Mouse (Mus musculus): ENCODE data around the gene Mlf1. TPM values are rescaled to one million over a fixed set of nuclear protein-coding genes. Genes with fewer than 3 reads are reported as not detected.

Mlf1 gene
- polyA plus RNA-seq (2016; fragmentation: Nextera tagmentation; extraction: Ambion mirVana) = 114 and 116 TPM in 2 replicates

DNA sequence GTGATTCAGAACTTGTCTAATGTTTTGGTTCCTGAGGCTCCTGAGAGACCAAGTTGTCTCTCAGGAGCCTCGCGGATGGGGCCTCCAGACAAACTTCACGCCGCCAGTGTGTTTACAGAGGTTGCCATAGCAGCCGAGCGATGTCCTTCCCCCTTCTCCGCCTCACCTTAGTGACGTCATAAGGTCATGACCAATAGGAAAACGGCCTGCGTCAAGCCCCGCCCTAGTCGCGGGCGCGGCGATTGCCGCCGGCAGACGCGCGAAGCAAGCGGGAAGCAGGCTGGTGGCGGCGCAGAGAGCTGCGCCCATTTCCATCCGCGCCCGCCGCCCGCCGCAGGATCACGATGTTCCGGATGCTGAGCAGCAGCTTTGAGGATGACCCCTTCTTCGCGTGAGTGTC is at the start of gene Mlf1:
Gene Mlf1, plus strand, starts transcription at position 226 of the 400 bp plus-strand sequence.
- no peaks in the 10 kb centered on the region for H3K36me3 ChIP-seq
- peak within 1 kb of the TSS; percentile 32 for H3K27ac ChIP-seq (ENCODE audit: poor library complexity, severe bottlenecking)
- peak within 1 kb of the TSS; percentile 68 for H3K4me3 ChIP-seq
- under 1% methylated on average over 35 of the region's 35 CpGs for WGBS
- peak within 1 kb of the TSS; percentile 78 for H3K4me2 ChIP-seq
- H3K9me3 ChIP-seq (replicated peaks) = no peaks in the 10 kb centered on the region
- peak within 1 kb of the TSS; percentile 72 for H3K9ac ChIP-seq
- no peaks in the 10 kb centered on the region for H3K27me3 ChIP-seq (replicated peaks)
- ATAC-seq (ENCODE audit: insufficient number of reproducible peaks, low FRiP score) = peak; percentile 92
- H3K4me1 ChIP-seq (replicated peaks) = peaks cover 19% of the 10 kb centered on the region

DNA sequence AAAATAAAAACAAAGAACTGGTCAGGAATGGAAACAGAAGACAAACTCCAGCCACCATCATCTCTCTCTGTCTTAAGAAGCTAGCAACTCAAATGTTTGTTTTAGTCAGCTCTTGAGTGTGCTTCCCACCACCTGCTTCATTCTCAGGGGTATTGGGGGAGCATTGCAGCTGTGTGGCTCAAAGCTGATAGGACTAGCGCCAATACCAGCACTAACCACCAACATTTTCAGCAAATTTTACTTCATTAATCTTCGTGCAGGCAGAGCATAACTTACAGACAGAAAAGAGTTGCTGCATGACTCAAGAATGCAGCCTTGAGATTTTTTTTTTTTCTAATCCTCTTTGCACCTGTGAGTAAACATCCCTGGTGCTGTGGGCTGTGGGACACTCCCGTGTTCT is 34.3 kb upstream of the Mlf1 start:
- H3K4me2 ChIP-seq = no peak overlapping the region
- no peak overlapping the region for H3K9ac ChIP-seq
- no peaks in the 10 kb centered on the region for H3K4me1 ChIP-seq (replicated peaks)
- H3K4me3 ChIP-seq = no peak overlapping the region
- H3K9me3 ChIP-seq (replicated peaks) = no peaks in the 10 kb centered on the region
- H3K36me3 ChIP-seq = no peaks in the 10 kb centered on the region
- no peaks in the 10 kb centered on the region for H3K27me3 ChIP-seq (replicated peaks)
- ATAC-seq (ENCODE audit: insufficient number of reproducible peaks, low FRiP score) = no peak
- no peak overlapping the region for H3K27ac ChIP-seq (ENCODE audit: poor library complexity, severe bottlenecking)
- WGBS = 60% methylated on average over 3 of the region's 3 CpGs

DNA sequence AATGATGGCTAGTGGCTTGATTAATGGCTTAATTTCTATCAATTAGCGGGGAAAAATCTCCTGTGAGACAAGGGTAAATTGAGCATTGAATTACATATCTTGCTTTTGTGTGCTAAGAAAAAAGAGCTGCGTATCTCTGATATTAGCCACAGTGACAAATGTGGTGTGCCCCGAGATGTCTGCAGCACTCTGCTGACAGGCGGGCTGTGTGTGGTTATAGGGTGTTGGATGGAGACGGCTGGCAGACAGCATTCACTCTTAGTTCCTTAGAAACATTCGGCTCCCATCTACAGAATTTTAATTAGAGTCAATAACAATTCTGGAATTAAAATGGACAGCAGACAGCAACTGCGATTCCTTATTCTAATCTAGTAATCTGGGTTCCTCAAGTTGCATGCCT is 33.0 kb upstream of the Mlf1 start:
- Histone ChIP-seq H3K4me2 (no peak overlapping the region), H3K27ac (ENCODE audit: poor library complexity, severe bottlenecking) (no peak overlapping the region), H3K4me3 (no peak overlapping the region), H3K9ac (no peak overlapping the region), H3K36me3 (no peaks in the 10 kb centered on the region), H3K9me3 (replicated peaks) (no peaks in the 10 kb centered on the region), H3K4me1 (replicated peaks) (no peaks in the 10 kb centered on the region), H3K27me3 (replicated peaks) (no peaks in the 10 kb centered on the region)
- WGBS = 63% methylated on average over 7 of the region's 7 CpGs
- no peak for ATAC-seq (ENCODE audit: insufficient number of reproducible peaks, low FRiP score)

DNA sequence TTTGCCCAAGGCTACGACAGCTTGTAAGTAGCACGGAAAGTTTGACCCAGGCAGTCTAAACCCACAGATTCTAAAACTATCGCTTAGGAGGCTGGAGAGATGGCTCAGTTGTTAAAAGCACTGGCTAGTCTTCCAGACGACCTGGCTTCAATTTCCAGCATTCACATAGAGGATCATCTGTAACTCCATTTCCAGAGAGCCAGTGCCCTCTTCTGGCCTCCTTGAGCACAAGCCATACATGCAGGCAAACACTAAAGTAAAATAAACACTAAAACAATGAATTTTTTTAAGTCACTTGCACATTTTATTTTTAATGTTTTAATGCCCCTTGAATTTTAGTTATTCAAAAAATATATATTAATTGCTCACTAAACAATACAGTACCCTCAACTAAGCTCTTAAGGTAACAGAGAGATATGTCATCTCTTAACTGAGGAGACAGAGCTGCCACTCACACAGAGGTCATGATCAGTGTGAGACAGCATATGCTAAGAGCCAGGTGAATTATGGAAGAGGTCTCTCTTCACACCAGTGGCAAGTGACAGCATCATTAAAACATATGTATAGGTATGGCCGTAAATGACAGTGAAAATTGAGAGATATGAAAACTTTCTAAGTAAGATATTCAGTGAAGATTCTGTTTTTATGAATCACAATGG is 30.8 kb upstream of the Mlf1 start:
- H3K4me3 ChIP-seq = no peak overlapping the region
- no peak for ATAC-seq (ENCODE audit: insufficient number of reproducible peaks, low FRiP score)

DNA sequence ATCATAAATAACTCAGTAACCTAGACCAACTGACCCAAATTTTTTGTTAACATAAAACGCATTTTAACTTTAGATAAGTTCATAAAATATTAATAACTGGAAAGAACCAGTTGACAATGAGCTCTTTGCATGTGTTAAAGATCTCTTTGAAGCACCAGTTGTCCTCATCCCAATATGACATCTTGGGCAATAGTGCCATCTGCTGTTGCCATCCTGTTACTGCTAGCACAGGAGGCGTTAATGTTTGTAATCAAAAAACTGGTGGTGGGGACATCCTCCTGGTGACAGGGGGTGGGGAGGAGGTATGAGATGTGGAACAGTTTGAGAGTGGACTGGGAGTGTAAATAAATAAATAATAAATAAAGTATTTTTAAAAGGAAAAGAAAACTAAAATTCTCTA is 29.3 kb upstream of the Mlf1 start:
- Histone ChIP-seq H3K27me3 (replicated peaks) (no peaks in the 10 kb centered on the region), H3K9me3 (replicated peaks) (no peaks in the 10 kb centered on the region), H3K9ac (no peak overlapping the region), H3K4me3 (no peak overlapping the region), H3K36me3 (no peaks in the 10 kb centered on the region), H3K4me1 (replicated peaks) (no peaks in the 10 kb centered on the region), H3K27ac (ENCODE audit: poor library complexity, severe bottlenecking) (no peak overlapping the region), H3K4me2 (no peak overlapping the region)
- WGBS = 6% methylated on average over 2 of the region's 2 CpGs
- ATAC-seq (ENCODE audit: insufficient number of reproducible peaks, low FRiP score) = no peak

More for the DNA sequence above, 30.8 kb upstream of the Mlf1 start:
- no peak overlapping the region for H3K4me2 ChIP-seq
- no peaks in the 10 kb centered on the region for H3K9me3 ChIP-seq (replicated peaks)
- H3K9ac ChIP-seq = no peak overlapping the region
- H3K27ac ChIP-seq (ENCODE audit: poor library complexity, severe bottlenecking) = no peak overlapping the region
- H3K27me3 ChIP-seq (replicated peaks) = no peaks in the 10 kb centered on the region
- 60% methylated on average over 5 of the region's 5 CpGs for WGBS
- H3K36me3 ChIP-seq = no peaks in the 10 kb centered on the region
- no peaks in the 10 kb centered on the region for H3K4me1 ChIP-seq (replicated peaks)

DNA sequence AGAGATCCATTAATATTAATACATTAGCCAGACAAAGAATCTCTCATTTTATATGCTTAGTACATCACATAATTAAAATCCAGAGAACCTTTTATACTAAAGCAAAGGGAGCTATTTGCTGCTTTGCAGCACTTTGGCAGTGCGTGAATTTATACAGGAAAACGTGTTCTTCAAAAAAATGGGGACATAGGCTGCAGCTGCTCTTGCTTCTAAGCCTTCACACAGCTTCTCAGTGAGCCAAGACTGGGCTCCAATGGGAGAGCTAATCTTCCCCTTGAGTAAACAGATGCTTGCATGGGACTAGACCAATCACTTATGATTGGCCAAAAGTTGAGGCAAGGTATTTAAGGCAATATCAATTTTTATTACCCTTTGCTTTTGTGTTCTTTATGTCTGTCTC is 27.2 kb upstream of the Mlf1 start:
- Histone ChIP-seq H3K27me3 (replicated peaks) (no peaks in the 10 kb centered on the region), H3K27ac (ENCODE audit: poor library complexity, severe bottlenecking) (no peak overlapping the region), H3K9ac (no peak overlapping the region), H3K36me3 (no peaks in the 10 kb centered on the region), H3K4me1 (replicated peaks) (no peaks in the 10 kb centered on the region), H3K4me2 (no peak overlapping the region), H3K9me3 (replicated peaks) (no peaks in the 10 kb centered on the region), H3K4me3 (no peak overlapping the region)
- ATAC-seq (ENCODE audit: insufficient number of reproducible peaks, low FRiP score) = no peak
- 76% methylated on average over 2 of the region's 2 CpGs for WGBS

DNA sequence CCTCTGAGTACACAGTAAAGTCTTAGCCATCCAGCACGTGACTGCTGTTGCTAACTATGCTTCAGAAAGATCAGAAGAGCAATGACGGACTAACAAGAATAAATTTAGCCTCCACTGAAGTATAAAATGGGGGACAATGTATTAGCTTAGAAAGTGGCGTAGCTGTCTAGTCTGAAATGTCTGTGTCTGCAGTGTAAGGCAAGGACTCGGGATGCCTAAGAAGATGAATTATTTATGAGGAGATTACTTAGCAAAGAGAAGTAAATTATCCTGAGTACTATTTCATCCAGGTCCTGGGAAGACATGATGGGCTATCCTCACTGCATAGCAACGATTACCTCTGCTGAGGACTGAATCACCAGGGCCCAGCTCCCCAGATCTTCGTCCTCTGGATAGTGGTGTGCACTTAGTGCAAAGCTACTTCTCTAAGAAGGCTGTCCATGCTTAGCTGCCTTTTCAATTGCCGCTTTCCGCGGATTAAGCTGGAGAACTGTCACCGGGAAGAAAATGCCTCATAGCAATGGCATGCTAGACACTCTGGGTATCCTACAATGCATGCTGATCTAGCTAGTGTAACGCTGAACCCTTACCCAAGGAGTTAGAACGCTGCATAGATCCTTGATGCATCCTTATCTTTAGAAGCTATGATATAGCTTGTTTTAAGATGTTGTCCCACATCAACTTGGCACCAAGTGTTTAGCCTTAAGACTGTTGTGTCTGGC is 22.3 kb upstream of the Mlf1 start:
- H3K4me3 ChIP-seq = no peak overlapping the region
- no peak overlapping the region for H3K27ac ChIP-seq (ENCODE audit: poor library complexity, severe bottlenecking)
- no peak overlapping the region for H3K9ac ChIP-seq
- ATAC-seq (ENCODE audit: insufficient number of reproducible peaks, low FRiP score) = no peak
- H3K27me3 ChIP-seq (replicated peaks) = no peaks in the 10 kb centered on the region
- H3K4me1 ChIP-seq (replicated peaks) = no peaks in the 10 kb centered on the region
- H3K36me3 ChIP-seq = peaks cover 5% of the 10 kb centered on the region; the same call in 1 of the 2 replicates
- no peaks in the 10 kb centered on the region for H3K9me3 ChIP-seq (replicated peaks)
- H3K4me2 ChIP-seq = no peak overlapping the region
- 71% methylated on average over 12 of the region's 12 CpGs for WGBS

DNA sequence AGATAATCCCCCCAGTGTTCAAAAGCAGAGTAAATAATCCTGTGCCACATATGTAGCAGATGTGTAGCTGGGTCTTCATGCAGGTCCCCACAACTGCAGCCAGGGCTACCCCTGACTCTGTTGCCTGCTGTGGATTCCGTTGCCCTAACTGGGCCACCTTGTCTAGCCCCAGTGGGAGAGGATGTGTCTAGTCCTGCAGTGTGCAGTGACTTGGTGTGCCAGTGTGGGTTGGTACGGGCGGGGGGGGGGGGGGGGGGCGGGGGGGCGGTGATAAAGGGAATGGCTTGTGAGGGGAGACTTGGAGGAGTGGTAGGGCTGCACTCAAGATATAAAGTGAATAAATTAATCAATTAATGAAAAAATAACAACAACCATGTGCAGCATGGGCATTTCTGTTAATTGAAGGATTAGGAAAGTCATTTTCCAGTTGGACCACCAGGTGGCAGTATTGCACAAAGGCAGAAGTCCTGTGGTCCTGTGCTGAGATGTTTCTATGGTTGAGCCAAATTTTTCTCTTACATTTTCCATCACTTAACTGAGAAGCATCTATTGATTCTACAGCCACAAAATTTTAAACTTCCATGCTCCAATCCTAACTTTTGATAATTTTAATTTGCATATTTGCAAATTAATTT is 21.7 kb upstream of the Mlf1 start:
- H3K4me2 ChIP-seq = no peak overlapping the region
- 47% methylated on average over 2 of the region's 5 CpGs for WGBS

DNA sequence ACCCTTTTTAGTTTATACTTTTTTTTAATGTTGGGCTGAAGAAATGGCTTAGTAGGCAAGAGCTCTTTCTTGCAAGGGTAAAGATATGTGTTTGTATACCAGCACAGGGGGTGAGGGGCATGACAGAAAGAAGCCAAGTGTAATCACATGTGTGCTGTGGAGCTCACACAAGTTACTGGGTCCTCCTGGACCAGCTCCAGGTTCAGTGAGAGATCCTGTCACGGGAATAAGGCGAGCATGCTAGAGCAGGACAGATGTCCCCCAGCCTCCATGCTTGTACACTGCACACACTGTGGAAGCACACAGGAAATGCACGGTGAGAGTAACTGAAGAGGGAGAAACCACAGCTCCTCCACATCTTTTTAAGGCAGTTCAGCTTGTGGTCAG is 21.1 kb upstream of the Mlf1 start:
- H3K4me2 ChIP-seq = no peak overlapping the region
- no peaks in the 10 kb centered on the region for H3K27me3 ChIP-seq (replicated peaks)
- WGBS = 85% methylated on average over 3 of the region's 3 CpGs
- ATAC-seq (ENCODE audit: insufficient number of reproducible peaks, low FRiP score) = no peak
- peaks cover 15% of the 10 kb centered on the region; the same call in 1 of the 2 replicates for H3K36me3 ChIP-seq
- H3K9ac ChIP-seq = no peak overlapping the region
- peaks cover 8% of the 10 kb centered on the region; the same call in 1 of the 2 replicates for H3K9me3 ChIP-seq (replicated peaks)
- no peak overlapping the region for H3K4me3 ChIP-seq
- H3K27ac ChIP-seq (ENCODE audit: poor library complexity, severe bottlenecking) = no peak overlapping the region
- no peaks in the 10 kb centered on the region for H3K4me1 ChIP-seq (replicated peaks)

More for the DNA sequence above, 21.7 kb upstream of the Mlf1 start:
- H3K4me3 ChIP-seq = no peak overlapping the region
- H3K27ac ChIP-seq (ENCODE audit: poor library complexity, severe bottlenecking) = no peak overlapping the region
- no peaks in the 10 kb centered on the region for H3K4me1 ChIP-seq (replicated peaks)
- H3K9me3 ChIP-seq (replicated peaks) = peaks cover 4% of the 10 kb centered on the region; the same call in 1 of the 2 replicates
- no peak for ATAC-seq (ENCODE audit: insufficient number of reproducible peaks, low FRiP score)
- H3K27me3 ChIP-seq (replicated peaks) = no peaks in the 10 kb centered on the region
- no peak overlapping the region for H3K9ac ChIP-seq
- H3K36me3 ChIP-seq = peaks cover 11% of the 10 kb centered on the region; the same call in 1 of the 2 replicates

DNA sequence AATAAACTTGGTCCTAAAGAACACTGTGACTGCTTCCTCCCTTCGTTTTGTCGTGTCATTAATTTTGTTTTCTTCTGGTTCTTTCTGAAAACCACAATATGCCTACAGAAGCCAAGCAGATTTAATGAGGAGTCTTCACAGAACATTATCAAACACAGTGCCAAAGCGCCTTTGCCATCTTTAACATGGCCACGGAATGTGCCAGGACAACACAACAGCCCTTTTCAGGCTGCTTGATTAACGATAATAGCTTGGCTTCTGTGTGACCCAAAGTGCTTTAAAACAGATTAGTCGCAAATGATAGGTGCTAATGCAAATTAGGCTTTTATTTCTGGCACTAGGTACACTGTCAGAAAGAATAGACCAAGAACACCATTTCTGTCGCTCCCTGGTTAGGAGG is 15.5 kb upstream of the Mlf1 start:
- Histone ChIP-seq H3K9ac (no peak overlapping the region), H3K4me3 (no peak overlapping the region), H3K9me3 (replicated peaks) (peaks cover 11% of the 10 kb centered on the region; the same call in 1 of the 2 replicates), H3K27me3 (replicated peaks) (no peaks in the 10 kb centered on the region), H3K4me2 (no peak overlapping the region), H3K4me1 (replicated peaks) (no peaks in the 10 kb centered on the region), H3K36me3 (peaks cover 18% of the 10 kb centered on the region; the same call in 1 of the 2 replicates), H3K27ac (ENCODE audit: poor library complexity, severe bottlenecking) (no peak overlapping the region)
- no peak for ATAC-seq (ENCODE audit: insufficient number of reproducible peaks, low FRiP score)
- WGBS = 84% methylated on average over 7 of the region's 7 CpGs

All from heart, embryonic 12.5 days (tissue).